Mouse (Mus musculus): ENCODE data around the gene Tle2.

Tle2 gene

GRCm38 (mm10) chr10:81553232-81553631 is 21.1 kb upstream of the Tle2 start:
- CTCF ChIA-PET, result interaction anchor here (0.8 to 1.3 kb wide), 2 partner anchors 9 to 34 kb away, joined by 3 to 4 read pairs; no protein-coding TSS in a partner anchor

GRCm38 (mm10) chr10:81553807-81554755 is 20.3 kb upstream of the Tle2 start:
- CTCF ChIA-PET, result interaction anchor here (0.6 to 1.3 kb wide), 4 partner anchors 8 to 217 kb away, joined by 3 to 4 read pairs (median 3); no protein-coding TSS in a partner anchor

DNA sequence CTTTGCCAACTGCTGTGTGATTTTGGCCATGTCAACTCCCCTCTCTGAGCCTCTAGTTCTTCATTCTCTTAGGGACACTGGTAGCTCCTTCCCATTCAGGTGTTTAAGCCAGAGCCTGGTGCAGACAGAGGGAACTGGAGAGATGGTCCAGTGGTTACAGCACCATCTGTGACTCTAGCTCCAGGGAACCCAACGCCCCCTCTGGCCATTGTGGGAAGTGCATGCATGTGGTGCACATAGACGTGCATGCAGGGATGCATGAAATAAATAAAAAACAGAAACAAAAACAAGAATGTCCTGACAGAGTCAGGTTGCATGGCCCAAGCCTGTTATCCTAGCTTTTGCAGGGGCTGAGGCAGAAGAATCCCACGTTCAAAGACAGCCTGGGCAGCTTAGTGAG is 18.1 kb upstream of the Tle2 start:
- CTCF ChIA-PET, result interaction anchor here (0.6 kb wide), 1 partner anchor 130 kb away, joined by 9 read pairs; no protein-coding TSS in a partner anchor

DNA sequence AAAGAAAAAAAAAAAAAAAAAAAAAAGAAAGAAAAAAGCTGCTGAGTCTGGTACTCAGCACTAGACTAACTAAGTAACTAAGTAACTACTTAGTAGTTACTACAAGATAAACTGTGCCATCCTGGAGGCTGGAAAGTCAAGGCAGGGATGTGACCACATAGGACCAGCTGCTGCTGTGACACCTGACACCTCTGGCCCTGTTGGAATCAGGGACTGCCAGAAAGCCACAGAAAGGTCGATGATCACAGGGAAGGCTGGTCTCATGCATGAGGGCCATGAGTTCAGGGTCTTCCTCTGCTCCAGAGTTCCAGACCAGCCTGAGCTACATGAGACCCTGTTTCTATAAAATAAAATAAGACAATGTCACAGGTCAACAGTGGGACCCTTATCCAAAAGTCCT is 16.9 kb upstream of the Tle2 start:
- CTCF ChIA-PET, result interaction anchor here (0.6 kb wide), 1 partner anchor 39 kb away, joined by 3 read pairs; no protein-coding TSS in a partner anchor

DNA sequence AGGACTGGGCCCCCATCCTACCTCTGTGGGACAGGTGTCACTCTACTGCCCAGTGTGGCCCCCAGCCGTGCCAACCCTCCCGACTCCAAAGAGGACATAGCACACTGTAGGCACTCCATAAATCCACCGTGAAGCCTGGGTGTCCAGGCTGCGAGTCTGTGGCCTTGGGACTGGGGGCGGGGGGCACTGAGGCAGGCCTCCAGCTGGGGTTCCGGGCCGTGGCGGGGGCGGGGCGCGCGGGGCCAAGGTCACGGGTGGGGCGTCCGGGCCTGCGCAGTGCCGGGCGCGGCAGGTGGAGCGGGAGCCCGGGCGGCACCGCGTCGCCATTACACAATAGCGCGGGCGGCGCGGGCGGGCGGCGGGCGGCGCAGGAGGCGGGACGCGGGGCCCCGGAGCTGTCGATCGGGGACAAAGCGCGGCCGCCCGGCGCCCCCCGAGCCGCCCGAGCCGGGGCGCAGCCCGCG is 15.2 kb upstream of the Tle2 start, which contains the start of gene Aes:
Gene Aes (plus strand): TSS at position 326 of the 464 bp plus-strand sequence.
- CTCF ChIA-PET, result interaction anchor here (0.6 kb wide), 1 partner anchor 9 kb away, joined by 3 read pairs; no protein-coding TSS in a partner anchor

GRCm38 (mm10) chr10:81559627-81560539 is 14.5 kb upstream of the Tle2 start:
- CTCF ChIA-PET, result interaction anchor here (0.6 kb wide), 1 partner anchor 10 kb away, joined by 3 read pairs; no protein-coding TSS in a partner anchor

GRCm38 (mm10) chr10:81560719-81561459 is 13.5 kb upstream of the Tle2 start:
- CTCF ChIA-PET, result interaction anchor here (0.6 to 0.7 kb wide), 2 partner anchors 10 to 14 kb away, joined by 3 to 8 read pairs; no protein-coding TSS in a partner anchor

DNA sequence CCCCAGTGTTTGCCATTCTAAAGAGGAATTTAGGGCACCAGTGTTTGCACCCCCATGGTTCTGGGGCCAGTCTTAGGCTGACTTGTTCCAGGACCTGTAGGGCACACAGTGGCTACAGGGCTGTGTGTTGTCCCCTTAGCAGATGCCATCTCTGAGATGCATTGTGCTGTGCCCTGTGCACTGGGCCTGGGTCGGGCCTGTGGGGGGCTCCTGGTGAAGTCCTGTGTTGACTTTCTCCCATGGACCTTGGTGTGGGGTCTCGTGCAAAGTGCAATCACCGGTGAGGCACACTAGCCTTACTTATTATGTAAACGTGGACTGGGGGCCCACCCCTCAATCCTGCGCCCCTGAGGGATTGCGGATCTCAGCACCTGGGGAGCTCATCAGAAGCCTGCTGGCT is 11.9 kb upstream of the Tle2 start:
- CTCF ChIA-PET, result interaction anchor here (0.6 to 1.2 kb wide), 2 partner anchors 9 to 68 kb away, joined by 3 to 16 read pairs; no protein-coding TSS in a partner anchor

DNA sequence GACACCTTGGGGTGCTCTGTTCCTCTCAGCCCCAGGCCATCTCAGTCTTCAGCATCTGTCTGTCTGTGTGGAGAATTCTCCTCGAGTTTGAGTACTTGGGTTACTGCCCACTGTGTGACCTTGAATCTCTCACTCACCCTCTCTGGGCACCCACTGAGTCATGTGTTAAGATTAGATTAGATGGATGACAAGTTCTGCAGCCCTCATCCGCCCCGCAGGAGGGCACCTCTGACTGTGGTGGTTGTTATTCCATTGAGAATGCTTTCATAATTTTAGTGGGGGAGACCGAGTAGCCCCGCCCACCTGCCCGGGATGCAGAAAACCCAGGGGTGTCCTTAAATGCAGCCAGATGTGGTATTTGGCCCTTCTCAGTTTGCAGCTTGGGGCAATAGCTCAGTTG is 10.9 kb upstream of the Tle2 start:
- CTCF ChIA-PET, result interaction anchor here (0.6 kb wide), 1 partner anchor 11 kb away, joined by 9 read pairs; no protein-coding TSS in a partner anchor

DNA sequence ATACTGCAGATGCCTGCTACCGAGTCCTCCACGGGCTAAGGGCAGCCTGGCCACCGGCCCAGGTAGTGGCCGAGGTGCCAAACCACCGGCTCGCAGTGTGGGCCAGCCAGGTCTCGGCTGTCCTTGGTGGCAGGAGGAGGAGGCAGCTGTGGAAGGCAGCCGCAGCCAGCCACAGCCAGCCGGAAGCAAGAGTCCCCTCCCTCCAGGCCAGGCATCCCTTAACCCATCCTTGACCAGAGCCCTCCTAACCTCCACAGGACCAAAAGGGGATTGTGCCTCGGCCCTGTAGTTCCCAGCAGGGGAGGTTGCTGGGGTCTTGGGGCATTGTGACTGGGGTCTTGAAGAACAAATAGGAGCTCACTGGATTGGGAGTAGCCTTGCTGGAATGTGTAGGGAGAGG is 10.1 kb upstream of the Tle2 start:
- CTCF ChIA-PET, result interaction anchor here (0.6 to 1.2 kb wide), 5 partner anchors 10 to 1798 kb away, joined by 3 to 24 read pairs (median 5); partner anchors contain the start of gene Tle2

- CTCF ChIA-PET, result interaction anchor here (0.6 to 1.2 kb wide), 3 partner anchors 9 to 1503 kb away, joined by 3 to 5 read pairs (median 3); partner anchors contain the start of gene Tle2
Observed at GRCm38 (mm10) chr10:81564734-81565133, 9.6 kb upstream of the Tle2 start.

- CTCF ChIA-PET, result interaction anchor here (0.6 to 1.2 kb wide), 3 partner anchors 9 to 1502 kb away, joined by 3 to 5 read pairs (median 3); partner anchors contain the start of gene Tle2
Observed at GRCm38 (mm10) chr10:81565257-81566228, 8.8 kb upstream of the Tle2 start.

- CTCF ChIA-PET, result interaction anchor here (0.8 kb wide), 1 partner anchor 18 kb away, joined by 3 read pairs; no protein-coding TSS in a partner anchor
Observed at GRCm38 (mm10) chr10:81568381-81569191, 5.8 kb upstream of the Tle2 start.

GRCm38 (mm10) chr10:81569507-81570237 is 4.7 kb upstream of the Tle2 start:
- CTCF ChIA-PET, result interaction anchor here (0.8 kb wide), 2 partner anchors 8 to 19 kb away, joined by 3 read pairs; no protein-coding TSS in a partner anchor

DNA sequence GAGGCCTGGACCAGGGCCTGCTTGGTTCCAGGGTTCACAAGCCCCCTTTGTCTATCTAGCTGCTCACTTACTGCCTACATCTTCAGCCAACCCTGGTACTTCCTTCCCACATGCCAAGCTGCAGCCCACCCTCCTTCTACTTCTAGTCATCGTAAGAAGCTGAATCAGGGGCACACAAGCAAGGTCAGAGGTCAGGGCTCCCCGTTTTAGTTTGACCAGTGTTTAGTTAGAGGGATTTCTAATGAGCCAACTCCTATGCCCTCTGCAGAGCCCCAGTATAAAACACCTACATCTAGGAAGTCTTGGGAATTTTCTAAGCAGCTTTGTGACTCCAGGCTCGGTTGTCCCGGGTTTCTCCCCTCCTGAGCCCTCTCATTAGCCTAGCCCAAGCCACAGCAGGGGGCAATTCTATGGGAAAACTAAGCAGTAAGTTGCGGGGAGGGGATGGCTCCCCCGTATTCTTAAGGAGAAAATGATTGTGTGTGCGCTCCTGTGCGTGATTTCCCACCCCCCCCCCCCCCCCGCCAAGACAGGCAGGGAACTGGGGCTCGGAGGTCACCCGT is 4.0 kb upstream of the Tle2 start:
- CTCF ChIA-PET, result interaction anchor here (0.6 to 1.5 kb wide), 4 partner anchors 9 to 136 kb away, joined by 3 to 4 read pairs (median 4); partner anchors contain the start of gene Tle6

GRCm38 (mm10) chr10:81570831-81571500 is 3.4 kb upstream of the Tle2 start:
- CTCF ChIA-PET, result interaction anchor here (0.6 to 1.5 kb wide), 3 partner anchors 29 to 137 kb away, joined by 3 to 4 read pairs (median 4); partner anchors contain the start of gene Tle6
